Mouse (Mus musculus): ENCODE measurements around the gene Gm21761.
"Not testable (repeated sequence)": the region's sequence is repeated elsewhere in the genome, so short reads cannot be mapped to it uniquely, and the experiment has no call there.

DNA sequence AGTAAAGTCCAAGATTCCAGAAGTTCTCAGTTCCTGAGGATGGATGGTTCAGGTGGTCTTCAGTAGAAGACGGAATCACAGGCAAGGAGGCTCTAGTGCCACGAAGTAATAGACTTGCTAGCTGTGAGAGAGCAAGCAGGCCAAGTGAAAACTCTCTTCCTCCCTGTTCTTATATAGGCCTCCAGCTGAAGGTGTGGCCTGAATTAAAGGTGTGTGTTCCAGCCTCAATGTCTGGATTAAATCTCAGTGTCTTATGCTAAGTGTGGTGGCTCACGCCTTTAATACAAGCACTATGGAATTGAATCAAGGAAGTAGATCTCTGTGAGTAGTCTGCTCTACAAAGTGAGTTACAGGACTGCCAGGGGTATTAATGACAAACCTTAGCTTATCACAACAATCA is 34.4 kb downstream of the Gm21761 start, which contains the start of gene Tcstv1:
- TF ChIP-seq POLR2A, CTCF (IDR thresholded peaks at IDR 0.05; ENCODE audit: insufficient read depth, low read depth, low read length): not testable (repeated sequence)
